In the genomic region with DNA sequence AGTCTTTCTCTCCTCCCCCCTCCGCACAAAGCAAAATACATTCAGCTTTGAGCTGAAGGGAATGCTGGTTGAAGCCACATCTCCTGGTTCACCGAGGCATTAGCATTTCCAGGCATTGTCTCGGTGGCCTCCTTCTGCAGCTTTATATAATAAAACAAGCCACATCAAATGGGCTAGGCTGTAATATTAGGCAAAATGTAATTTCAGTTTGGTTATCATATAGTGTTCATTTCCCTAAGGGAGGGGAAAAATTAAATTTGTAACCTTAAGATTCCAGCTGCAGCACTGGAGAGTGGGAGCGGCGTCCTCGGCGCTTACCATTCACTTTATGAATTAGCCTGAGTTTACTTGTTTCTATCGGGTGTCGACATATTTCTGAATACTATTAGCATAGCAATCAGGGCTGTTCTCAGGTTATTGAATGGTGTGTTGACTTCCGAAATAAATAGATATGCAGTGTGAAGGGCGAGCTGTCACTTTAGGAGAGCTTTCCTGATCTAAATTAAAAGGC, we compare ENCODE assay signal across 15 mouse cellular contexts.
A peak's percentile ranks its signal among the peaks of the same experiment; 100 is the strongest.
DNase-seq lines count a peak whose midpoint lies in the region; ATAC-seq and TF ChIP-seq lines count a peak whose summit lies in the region.
"Had no signal": no experiment of that assay in that cellular context is flagged by ENCODE, and none has a peak within 500 bp of the region (broad histone marks: within the 10 kb centered on the region; RNA-seq: fewer than 3 reads in every experiment).

No protein-coding gene starts in this region.

- no peaks in the 10 kb centered on the region for H3K36me3 ChIP-seq in hindbrain, embryonic 11.5 days (ENCODE audit: control insufficient read depth, insufficient read depth, low read length)
- no peaks in the 10 kb centered on the region for H3K36me3 ChIP-seq in midbrain, embryonic 13.5 days
- H3K36me3 ChIP-seq: limb, embryonic 13.5 days had no signal

- H3K4me1 ChIP-seq in hindbrain, embryonic 11.5 days (replicated peaks; ENCODE audit: control insufficient read depth, insufficient read depth, low read length), result no peaks in the 10 kb centered on the region
- H3K4me1 ChIP-seq in midbrain, embryonic 13.5 days (replicated peaks), result peaks cover 34% of the 10 kb centered on the region
- H3K4me1 ChIP-seq: limb, embryonic 13.5 days had no signal

- WGBS in hindbrain, embryonic 11.5 days, result 41% methylated on average over 11 of the region's 11 CpGs
- 11% methylated on average over 11 of the region's 11 CpGs for WGBS in midbrain, embryonic 13.5 days

- no peaks in the 10 kb centered on the region for H3K9me3 ChIP-seq in hindbrain, embryonic 11.5 days (ENCODE audit: control insufficient read depth, low read length)
- no peaks in the 10 kb centered on the region for H3K9me3 ChIP-seq in midbrain, embryonic 13.5 days
- H3K9me3 ChIP-seq: limb, embryonic 13.5 days had no signal

- H3K9ac ChIP-seq in hindbrain, embryonic 11.5 days (ENCODE audit: low read depth, low read length), result no peak overlapping the region
- peak overlapping the region; percentile 56 for H3K9ac ChIP-seq in midbrain, embryonic 13.5 days (replicated peaks)
- H3K9ac ChIP-seq: limb, embryonic 13.5 days; liver, postnatal 0 days had no signal

- H3K4me3 ChIP-seq in hindbrain, embryonic 11.5 days (ENCODE audit: low read depth, low read length), result no peak overlapping the region
- peak overlapping the region; percentile 17 for H3K4me3 ChIP-seq in midbrain, embryonic 13.5 days (replicated peaks)
- H3K4me3 ChIP-seq: limb, embryonic 13.5 days had no signal

- TF ChIP-seq POLR2A in brain, embryonic 14.5 days (IDR thresholded peaks at IDR 0.05; ENCODE audit: borderline replicate concordance, extremely low read depth, insufficient read depth, insufficient read length, poor library complexity, severe bottlenecking), result no peak

- H3K27ac ChIP-seq in hindbrain, embryonic 11.5 days (ENCODE audit: low read depth, low read length), result peak overlapping the region; percentile 80
- peak overlapping the region; percentile 94 for H3K27ac ChIP-seq in midbrain, embryonic 13.5 days
- H3K27ac ChIP-seq: limb, embryonic 13.5 days; macrophage; stomach, postnatal 0 days had no signal

- H3K27me3 ChIP-seq in hindbrain, embryonic 11.5 days (ENCODE audit: control insufficient read depth, insufficient read depth, low read length), result no peaks in the 10 kb centered on the region
- no peaks in the 10 kb centered on the region for H3K27me3 ChIP-seq in midbrain, embryonic 13.5 days
- H3K27me3 ChIP-seq: limb, embryonic 13.5 days had no signal

- DNase-seq in frontal cortex, postnatal 25 days (ENCODE audit: low spot score in 2 of 2), result no peak
- DNase-seq in brain, embryonic 14.5 days (ENCODE audit: low read depth), result peak; percentile 90
- DNase-seq in hindbrain, embryonic 11.5 days (ENCODE audit: low spot score), result peak; percentile 40
- DNase-seq in adrenal gland, postnatal 36 days, result no peak
- DNase-seq in natural killer cell, adult 2 months (ENCODE audit: low spot score in 2 of 2), result no peak
- DNase-seq in kidney, postnatal 25 days, result no peak
- DNase-seq: cerebellum, postnatal 14 days; heart, adult 11 months; liver, postnatal 0 days; spleen, adult 18-20 months had no signal

- H3K4me2 ChIP-seq in hindbrain, embryonic 11.5 days (replicated peaks; ENCODE audit: low read depth, low read length), result no peak overlapping the region
- H3K4me2 ChIP-seq in midbrain, embryonic 13.5 days (replicated peaks), result peak overlapping the region; percentile 44
- H3K4me2 ChIP-seq: limb, embryonic 13.5 days had no signal

- no peak for TF ChIP-seq CTCF in brain, embryonic 14.5 days (IDR thresholded peaks at IDR 0.05; ENCODE audit: borderline replicate concordance, extremely low read depth, insufficient read depth, insufficient read length)

- peak; percentile 91 for ATAC-seq in frontal cortex, adult (ENCODE audit: low TSS enrichment)
- ATAC-seq in hindbrain, embryonic 11.5 days (ENCODE audit: low FRiP score), result peak; percentile 85
- ATAC-seq in midbrain, embryonic 13.5 days, result peak; percentile 80
- ATAC-seq: liver, postnatal 0 days had no signal

Comparison
In these comparisons a context has a peak if more than half of its experiments do, and no peak if none do; other contexts are left out.
1. DNase-seq: peak in brain, embryonic 14.5 days (single experiment) and hindbrain, embryonic 11.5 days (single experiment); none in frontal cortex, postnatal 25 days (0 of 2), adrenal gland, postnatal 36 days (0 of 2), natural killer cell, adult 2 months (0 of 2) and kidney, postnatal 25 days (0 of 2).
2. Peak in every context shown above with its lines, with median percentiles within 50 percentile points of each other: ATAC-seq.